Mouse (Mus musculus): ENCODE measurements at regions not wholly inside any gene's neighbourhood (a gene's known extent, or its start where the extent isn't known, plus 50 kb on each side); places are given as distances from the start of the nearest gene placed in this dataset.
A peak's percentile ranks its signal among the peaks of the same experiment; 100 is the strongest.

DNA sequence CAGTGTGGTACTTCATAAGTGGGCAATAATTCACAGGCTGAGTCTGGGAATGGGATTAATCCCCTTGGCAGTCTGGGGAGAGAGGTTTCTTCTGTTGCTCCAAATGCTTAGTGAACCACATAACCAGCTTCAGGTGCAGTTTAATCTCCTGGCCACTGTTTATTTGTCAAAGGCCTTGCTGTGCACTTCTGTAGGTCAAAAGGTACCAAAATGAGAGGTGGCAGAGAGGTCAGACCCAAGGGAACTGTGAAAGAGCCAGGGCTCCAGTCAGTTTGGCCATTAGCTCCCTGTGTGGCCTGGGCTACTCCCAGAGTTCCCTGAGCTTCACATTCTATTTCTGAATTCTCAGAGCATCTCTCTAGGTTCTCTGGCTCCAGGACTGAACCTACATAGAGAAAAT, 229.6 kb upstream of the Nt5c1b start:
- no peak for ATAC-seq (ENCODE audit: insufficient read depth, low FRiP score, low read depth)
- Histone ChIP-seq H3K9ac (no peak overlapping the region), H3K4me3 (replicated peaks) (no peak overlapping the region), H3K9me3 (no peaks in the 10 kb centered on the region), H3K4me2 (no peak overlapping the region), H3K36me3 (no peaks in the 10 kb centered on the region), H3K27me3 (replicated peaks) (no peaks in the 10 kb centered on the region), H3K4me1 (no peaks in the 10 kb centered on the region), H3K27ac (no peak overlapping the region)

DNA sequence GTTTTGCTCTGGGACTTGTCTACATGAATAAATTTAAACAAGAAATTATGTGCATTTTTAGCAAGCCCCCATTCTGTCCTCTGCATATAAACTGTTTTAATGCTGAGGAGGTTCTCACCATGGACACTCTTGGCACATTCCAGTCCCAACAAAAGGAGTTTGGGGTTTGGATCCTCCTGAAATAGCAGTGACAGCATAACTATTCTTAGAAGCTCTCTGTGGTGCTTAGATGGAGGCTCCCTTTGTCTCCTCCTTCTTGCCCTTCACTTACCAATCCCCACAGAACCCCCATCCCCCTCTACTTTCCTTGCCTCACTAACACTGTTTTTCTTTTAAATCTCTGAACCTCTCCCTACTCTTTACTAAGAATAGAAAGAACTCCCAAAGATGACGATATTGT, 208.9 kb upstream of the Nt5c1b start:
- Histone ChIP-seq H3K36me3 (no peaks in the 10 kb centered on the region), H3K9ac (no peak overlapping the region), H3K9me3 (no peaks in the 10 kb centered on the region), H3K27me3 (replicated peaks) (no peaks in the 10 kb centered on the region), H3K4me3 (replicated peaks) (no peak overlapping the region), H3K27ac (no peak overlapping the region), H3K4me2 (no peak overlapping the region), H3K4me1 (no peaks in the 10 kb centered on the region)
- 41% methylated on average over 1 of the region's 1 CpGs for WGBS
- no peak for ATAC-seq (ENCODE audit: insufficient read depth, low FRiP score, low read depth)

DNA sequence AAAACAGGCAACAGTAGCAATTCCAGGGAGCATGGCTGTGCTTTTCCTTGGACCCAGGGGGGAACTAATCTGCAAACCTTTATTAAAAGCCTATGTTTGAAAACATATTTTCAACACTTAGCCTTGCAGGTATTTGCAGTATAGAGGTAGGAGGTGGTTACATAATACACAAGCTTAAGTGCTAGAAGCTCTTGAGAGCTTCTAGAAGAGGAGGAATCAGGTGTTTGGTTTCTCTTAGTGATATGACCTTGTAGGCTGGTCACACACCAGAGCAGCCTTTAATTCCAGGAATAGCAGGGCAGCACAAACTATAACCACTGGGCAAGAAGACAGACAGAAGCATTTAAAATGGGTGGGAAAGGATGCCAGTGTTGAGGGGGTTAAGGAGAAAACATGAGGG, 201.7 kb upstream of the Nt5c1b start:
- no peak for ATAC-seq (ENCODE audit: insufficient read depth, low FRiP score, low read depth)
- no peak overlapping the region for H3K4me3 ChIP-seq (replicated peaks)
- H3K27me3 ChIP-seq (replicated peaks): no peaks in the 10 kb centered on the region
- H3K4me1 ChIP-seq: no peaks in the 10 kb centered on the region
- H3K9ac ChIP-seq: no peak overlapping the region
- H3K4me2 ChIP-seq: no peak overlapping the region
- H3K36me3 ChIP-seq: no peaks in the 10 kb centered on the region
- H3K9me3 ChIP-seq: no peaks in the 10 kb centered on the region
- H3K27ac ChIP-seq: no peak overlapping the region

DNA sequence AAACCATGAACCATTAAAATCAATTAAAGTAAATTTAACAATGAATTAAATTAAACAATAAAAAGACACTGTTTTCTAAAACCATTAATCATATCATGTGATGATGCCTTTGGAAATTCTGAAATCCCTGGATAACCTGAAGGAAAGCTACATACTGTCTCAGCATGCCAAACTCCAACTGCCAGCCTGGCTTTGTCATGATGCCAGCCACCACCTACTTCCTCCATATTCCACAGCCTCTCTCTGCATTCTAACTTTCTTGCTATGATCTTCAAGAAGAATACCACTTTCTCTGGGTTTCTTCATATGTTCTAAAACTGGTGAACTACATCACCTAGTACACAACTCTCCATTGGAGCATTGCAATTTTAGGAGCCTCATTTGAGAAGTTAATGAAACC, 201.2 kb upstream of the Nt5c1b start:
- no peaks in the 10 kb centered on the region for H3K36me3 ChIP-seq
- H3K4me1 ChIP-seq: no peaks in the 10 kb centered on the region
- ATAC-seq (ENCODE audit: insufficient read depth, low FRiP score, low read depth): no peak
- H3K4me3 ChIP-seq (replicated peaks): no peak overlapping the region
- H3K27ac ChIP-seq: no peak overlapping the region
- no peak overlapping the region for H3K9ac ChIP-seq
- H3K4me2 ChIP-seq: no peak overlapping the region
- no peaks in the 10 kb centered on the region for H3K9me3 ChIP-seq
- no peaks in the 10 kb centered on the region for H3K27me3 ChIP-seq (replicated peaks)

DNA sequence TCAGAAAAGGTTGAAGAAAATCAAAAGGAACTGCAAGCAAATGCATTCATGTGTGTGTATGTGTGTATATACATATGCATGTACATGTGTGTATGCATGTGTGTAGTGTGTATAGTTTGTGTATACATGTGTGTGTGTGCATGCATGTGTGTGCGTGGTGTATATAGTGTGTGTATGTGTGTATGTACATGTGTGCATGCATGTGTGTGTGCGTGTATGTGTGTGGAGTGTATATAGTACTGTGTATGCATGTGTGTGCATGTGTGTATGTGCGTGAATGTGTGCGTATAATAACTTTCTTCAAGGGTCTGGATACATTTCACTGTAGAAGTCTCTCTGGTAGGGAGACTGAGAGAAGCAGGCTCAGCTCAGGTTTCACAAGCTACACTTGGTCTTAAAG, 191.1 kb upstream of the Nt5c1b start:
- Histone ChIP-seq H3K9ac (no peak overlapping the region), H3K4me1 (no peaks in the 10 kb centered on the region), H3K36me3 (no peaks in the 10 kb centered on the region), H3K9me3 (no peaks in the 10 kb centered on the region), H3K4me2 (no peak overlapping the region), H3K4me3 (replicated peaks) (no peak overlapping the region), H3K27me3 (replicated peaks) (no peaks in the 10 kb centered on the region), H3K27ac (no peak overlapping the region)
- 78% methylated on average over 4 of the region's 4 CpGs for WGBS
- no peak for ATAC-seq (ENCODE audit: insufficient read depth, low FRiP score, low read depth)

DNA sequence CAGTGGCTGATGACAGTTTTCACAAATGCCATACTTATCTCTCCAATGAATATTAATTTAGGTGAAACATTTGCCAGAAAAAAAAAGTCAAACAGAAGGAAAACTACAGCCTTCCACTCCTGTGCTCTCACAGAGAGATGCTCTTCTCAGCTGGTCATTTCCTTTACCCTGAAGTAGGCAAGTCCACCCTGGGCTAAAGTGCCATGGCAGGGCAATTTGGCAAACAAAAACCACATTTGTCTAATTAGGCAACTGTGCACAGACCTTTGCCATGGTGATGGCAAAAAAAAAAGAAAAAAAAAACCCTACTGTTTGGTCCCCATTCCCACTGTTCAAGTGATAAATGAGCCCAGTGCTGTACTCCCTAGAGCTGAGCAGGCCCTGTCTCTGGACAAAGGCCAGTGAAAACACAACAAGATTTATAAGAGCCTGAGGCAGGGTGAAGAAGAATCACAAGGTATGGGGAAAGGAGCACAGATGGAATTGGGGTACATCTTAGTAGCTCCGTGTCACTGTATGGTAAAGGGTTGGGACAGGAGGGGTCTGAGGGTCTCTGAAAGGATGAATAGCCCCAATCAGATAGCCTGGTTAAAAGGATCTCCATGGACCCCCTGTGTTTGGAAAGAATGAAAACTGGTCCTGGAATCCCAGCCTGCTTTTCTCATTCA, 190.5 kb upstream of the Nt5c1b start:
- no peaks in the 10 kb centered on the region for H3K27me3 ChIP-seq (replicated peaks)
- 29% methylated on average over 1 of the region's 1 CpGs for WGBS
- no peak; the same call in 1 of the 2 replicates for ATAC-seq (ENCODE audit: insufficient read depth, low FRiP score, low read depth)
- H3K4me2 ChIP-seq: no peak overlapping the region
- H3K36me3 ChIP-seq: no peaks in the 10 kb centered on the region
- no peaks in the 10 kb centered on the region for H3K9me3 ChIP-seq
- no peaks in the 10 kb centered on the region for H3K4me1 ChIP-seq
- no peak overlapping the region for H3K4me3 ChIP-seq (replicated peaks)
- H3K9ac ChIP-seq: no peak overlapping the region
- no peak overlapping the region for H3K27ac ChIP-seq

DNA sequence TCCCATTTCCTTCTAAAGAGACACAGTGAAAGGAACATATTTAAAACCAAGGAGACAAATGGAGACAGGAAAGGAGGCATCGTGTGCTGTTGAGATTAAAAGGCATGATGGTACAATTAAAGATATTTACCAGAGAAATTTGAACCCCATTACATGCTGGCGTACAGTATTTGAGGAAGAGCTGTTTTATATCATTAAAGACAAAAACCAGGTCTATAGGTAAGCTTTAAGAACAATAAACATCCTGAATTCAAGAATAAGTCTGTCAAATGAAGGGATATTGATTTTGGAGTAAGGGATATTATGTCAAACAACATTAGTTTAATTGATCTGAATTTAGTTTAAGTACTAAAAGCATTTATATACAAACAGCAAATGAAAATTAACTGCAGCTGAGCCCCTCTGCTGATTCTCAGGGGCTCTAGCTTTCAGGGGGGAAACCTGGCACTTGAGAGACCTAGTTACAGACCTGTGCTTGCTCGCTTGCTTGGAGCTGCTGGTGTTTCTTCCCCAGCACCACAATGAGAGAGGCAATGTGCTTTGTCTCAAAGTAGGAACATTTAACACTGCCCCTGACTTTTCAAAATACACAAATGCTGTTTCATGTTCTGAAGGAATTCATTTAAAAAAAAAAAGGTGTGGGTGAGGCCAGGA, 189.8 kb upstream of the Nt5c1b start:
- Histone ChIP-seq H3K9me3 (no peaks in the 10 kb centered on the region), H3K36me3 (no peaks in the 10 kb centered on the region), H3K4me1 (no peaks in the 10 kb centered on the region), H3K4me2 (no peak overlapping the region), H3K27ac (no peak overlapping the region), H3K9ac (no peak overlapping the region), H3K27me3 (replicated peaks) (no peaks in the 10 kb centered on the region), H3K4me3 (replicated peaks) (no peak overlapping the region)
- 34% methylated on average over 3 of the region's 3 CpGs for WGBS
- ATAC-seq (ENCODE audit: insufficient read depth, low FRiP score, low read depth): peak; percentile 56; the same call in 1 of the 2 replicates

DNA sequence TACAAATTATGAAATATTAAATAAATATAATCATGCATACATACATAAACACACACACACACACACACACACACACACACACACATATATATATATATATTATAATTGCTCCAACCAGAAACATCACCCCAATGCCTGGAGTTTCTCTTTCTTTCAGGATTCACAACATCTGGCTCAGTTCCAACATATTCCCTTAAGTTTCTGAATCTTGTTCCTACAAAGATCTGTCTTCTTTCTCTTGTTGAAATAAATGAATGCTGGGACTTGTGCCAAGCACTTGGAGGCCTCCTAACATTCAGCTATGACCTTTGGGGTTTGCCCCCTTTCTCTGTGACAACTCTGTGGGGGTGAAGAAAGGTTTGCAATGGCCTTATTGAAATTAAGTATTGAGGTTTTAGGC, 187.2 kb upstream of the Nt5c1b start:
- H3K4me2 ChIP-seq: no peak overlapping the region
- peak overlapping the region; percentile 16; the same call in 1 of the 2 replicates for H3K27ac ChIP-seq
- no peaks in the 10 kb centered on the region for H3K4me1 ChIP-seq
- no peak overlapping the region for H3K9ac ChIP-seq
- H3K27me3 ChIP-seq (replicated peaks): no peaks in the 10 kb centered on the region
- no peak overlapping the region for H3K4me3 ChIP-seq (replicated peaks)
- H3K36me3 ChIP-seq: no peaks in the 10 kb centered on the region
- no peaks in the 10 kb centered on the region for H3K9me3 ChIP-seq
- no peak for ATAC-seq (ENCODE audit: insufficient read depth, low FRiP score, low read depth)

DNA sequence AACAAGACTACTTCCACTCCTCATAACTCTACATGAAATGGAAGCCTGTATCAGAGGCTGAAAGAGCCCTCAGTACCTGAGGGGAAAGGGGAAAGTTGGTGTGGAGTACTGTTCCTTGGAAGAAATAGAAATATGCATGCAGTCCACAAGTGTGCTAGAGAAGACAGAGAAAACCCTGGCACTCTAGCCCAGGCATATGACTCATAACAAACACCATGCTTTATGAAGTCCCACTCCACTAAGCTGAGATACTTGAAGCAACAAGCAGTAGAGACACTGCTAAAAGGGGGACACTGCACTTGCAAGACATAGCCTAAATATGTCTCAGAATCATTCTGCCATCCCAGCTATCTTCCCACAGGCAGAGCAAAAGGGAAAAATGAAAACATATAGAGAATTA, 183.2 kb upstream of the Nt5c1b start:
- H3K9me3 ChIP-seq: no peaks in the 10 kb centered on the region
- no peak for ATAC-seq (ENCODE audit: insufficient read depth, low FRiP score, low read depth)
- H3K36me3 ChIP-seq: no peaks in the 10 kb centered on the region
- H3K4me2 ChIP-seq: no peak overlapping the region
- H3K27ac ChIP-seq: no peak overlapping the region
- no peak overlapping the region for H3K9ac ChIP-seq
- no peaks in the 10 kb centered on the region for H3K4me1 ChIP-seq
- H3K27me3 ChIP-seq (replicated peaks): no peaks in the 10 kb centered on the region
- H3K4me3 ChIP-seq (replicated peaks): no peak overlapping the region

DNA sequence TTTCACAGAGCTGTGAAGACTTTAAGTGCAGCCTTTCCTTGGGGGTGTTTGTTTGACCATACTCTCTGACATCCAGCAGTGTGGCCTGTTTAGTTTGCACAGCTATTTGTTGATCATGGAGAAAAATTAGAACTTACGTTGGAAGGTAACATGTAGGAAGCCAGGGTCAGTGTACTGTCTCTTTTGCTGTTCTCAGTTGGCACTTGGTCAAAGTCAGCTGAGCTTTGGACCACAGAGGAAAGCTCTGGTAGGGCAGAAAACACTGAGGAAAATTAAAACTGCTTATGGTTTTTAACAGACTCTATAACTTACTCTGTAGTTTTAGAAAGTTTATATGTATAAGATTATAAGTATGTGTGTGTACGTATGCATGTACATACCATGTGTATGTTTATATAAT, 180.0 kb upstream of the Nt5c1b start:
- Histone ChIP-seq H3K36me3 (no peaks in the 10 kb centered on the region), H3K9me3 (no peaks in the 10 kb centered on the region), H3K9ac (no peak overlapping the region), H3K27ac (no peak overlapping the region), H3K4me2 (no peak overlapping the region), H3K4me1 (no peaks in the 10 kb centered on the region), H3K27me3 (replicated peaks) (no peaks in the 10 kb centered on the region), H3K4me3 (replicated peaks) (no peak overlapping the region)
- ATAC-seq (ENCODE audit: insufficient read depth, low FRiP score, low read depth): no peak
- 76% methylated on average over 2 of the region's 2 CpGs for WGBS

DNA sequence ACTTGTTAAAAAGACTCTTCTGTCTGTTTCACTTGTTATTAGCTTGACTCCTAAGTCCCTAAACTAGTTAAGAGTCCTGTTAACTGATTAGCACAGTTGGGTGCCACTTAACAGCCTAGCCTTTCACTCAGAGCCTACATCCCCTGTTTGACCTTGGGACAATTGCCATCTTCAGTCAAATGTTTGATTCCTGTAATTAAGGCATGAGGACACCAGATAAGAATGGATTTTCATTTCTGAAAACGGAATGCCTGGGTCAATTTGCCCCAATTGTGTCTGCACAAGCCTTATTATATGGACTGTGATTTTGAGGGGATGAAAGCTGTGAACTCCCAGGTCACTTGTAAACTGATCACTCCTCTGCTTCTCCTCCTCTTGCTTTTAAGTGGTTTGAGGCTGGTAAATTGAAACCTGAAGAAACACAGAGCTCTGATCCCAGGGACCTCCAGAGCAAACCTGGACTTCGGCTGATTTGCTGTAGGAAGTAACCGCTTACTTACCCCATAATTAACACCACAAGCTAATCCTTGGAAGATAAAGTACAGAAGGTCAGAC, 171.8 kb upstream of the Nt5c1b start:
- Histone ChIP-seq H3K27me3 (replicated peaks) (no peaks in the 10 kb centered on the region), H3K9me3 (no peaks in the 10 kb centered on the region), H3K4me1 (no peaks in the 10 kb centered on the region), H3K4me2 (no peak overlapping the region), H3K4me3 (replicated peaks) (no peak overlapping the region), H3K27ac (no peak overlapping the region), H3K9ac (no peak overlapping the region), H3K36me3 (no peaks in the 10 kb centered on the region)
- ATAC-seq (ENCODE audit: insufficient read depth, low FRiP score, low read depth): no peak
- 36% methylated on average over 3 of the region's 3 CpGs for WGBS

DNA sequence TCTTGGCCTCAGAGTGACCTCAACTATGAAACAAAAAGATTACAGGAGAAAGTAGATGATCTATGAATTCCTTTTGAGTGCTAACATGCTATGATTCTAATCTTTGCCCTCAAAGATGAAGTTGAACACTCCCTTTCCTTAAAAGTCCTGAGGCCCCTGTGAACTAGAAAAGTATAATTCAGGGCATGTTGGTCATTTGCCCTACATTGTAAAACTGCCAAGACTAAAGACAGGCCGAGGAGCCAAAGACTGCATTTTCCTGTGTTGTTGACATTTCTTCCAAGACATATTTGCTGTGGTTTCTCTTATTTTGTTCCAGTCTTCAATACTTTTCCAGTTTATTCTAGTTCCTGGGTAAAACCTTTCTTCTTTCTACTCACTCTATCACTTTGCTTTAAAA, 159.9 kb upstream of the Nt5c1b start:
- ATAC-seq (ENCODE audit: insufficient read depth, low FRiP score, low read depth): no peak
- H3K27ac ChIP-seq: no peak overlapping the region
- no peak overlapping the region for H3K4me2 ChIP-seq
- 24% methylated on average over 1 of the region's 1 CpGs for WGBS
- no peaks in the 10 kb centered on the region for H3K4me1 ChIP-seq
- H3K27me3 ChIP-seq (replicated peaks): no peaks in the 10 kb centered on the region
- no peaks in the 10 kb centered on the region for H3K9me3 ChIP-seq
- no peaks in the 10 kb centered on the region for H3K36me3 ChIP-seq
- no peak overlapping the region for H3K4me3 ChIP-seq (replicated peaks)
- no peak overlapping the region for H3K9ac ChIP-seq

DNA sequence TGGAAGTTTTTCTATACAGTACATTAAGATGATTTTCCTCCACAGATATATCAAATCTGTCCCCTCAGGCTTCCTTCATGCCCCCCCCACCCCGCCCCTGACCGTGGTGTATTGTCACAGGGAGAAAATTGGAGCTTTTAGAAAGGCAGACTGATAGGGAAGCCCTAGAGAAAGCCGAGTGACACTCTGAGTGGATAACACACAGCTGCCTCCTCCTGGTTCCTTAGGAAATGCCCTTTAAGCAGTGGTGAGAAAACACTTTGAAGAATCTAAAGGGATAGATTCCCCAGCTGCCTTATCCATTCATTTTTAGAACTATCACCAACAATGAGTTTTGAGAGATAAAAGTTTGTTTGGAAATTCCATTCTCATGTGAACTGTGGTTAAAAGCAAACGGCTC, 147.0 kb upstream of the Nt5c1b start:
- no peak overlapping the region for H3K9ac ChIP-seq
- WGBS: 12% methylated on average over 4 of the region's 4 CpGs
- ATAC-seq (ENCODE audit: insufficient read depth, low FRiP score, low read depth): no peak
- no peaks in the 10 kb centered on the region for H3K36me3 ChIP-seq
- no peaks in the 10 kb centered on the region for H3K27me3 ChIP-seq (replicated peaks)
- H3K4me2 ChIP-seq: no peak overlapping the region
- H3K4me3 ChIP-seq (replicated peaks): no peak overlapping the region
- H3K4me1 ChIP-seq: no peaks in the 10 kb centered on the region
- no peaks in the 10 kb centered on the region for H3K9me3 ChIP-seq
- no peak overlapping the region for H3K27ac ChIP-seq

Measured in stomach, embryonic 15.5 days (tissue).